Mouse (Mus musculus) embryo, embryonic 11 days (tissue): ENCODE measurements around the gene Itga6.

ENCODE experiments used
- DNase-seq: peaks from one replicate; pipeline ENCODE4 v3.0.0-alpha.2; 2015

Itga6 gene

GRCm38 (mm10) chr2:71805611-71806567 lies 60.5 kb downstream of the Itga6 start:
- DNase-seq = no peak

- DNase-seq = no peak
Measured at GRCm38 (mm10) chr2:71809289-71809860, 64.0 kb downstream of the Itga6 start.

GRCm38 (mm10) chr2:71810010-71810409 lies 64.6 kb downstream of the Itga6 start:
- no peak for DNase-seq

GRCm38 (mm10) chr2:71810906-71811305 lies 65.5 kb downstream of the Itga6 start:
- DNase-seq = no peak

- DNase-seq = peak; percentile 82
Measured at GRCm38 (mm10) chr2:71812221-71813021, 67.0 kb downstream of the Itga6 start.

- DNase-seq = no peak
Measured at GRCm38 (mm10) chr2:71813022-71813358, 67.6 kb downstream of the Itga6 start.

- DNase-seq = no peak
Measured at GRCm38 (mm10) chr2:71813371-71813770, 68.0 kb downstream of the Itga6 start.

- DNase-seq = no peak
Measured at GRCm38 (mm10) chr2:71814016-71814415, 68.6 kb downstream of the Itga6 start.

GRCm38 (mm10) chr2:71815279-71815678 lies 69.9 kb downstream of the Itga6 start:
- peak; percentile 34 for DNase-seq

GRCm38 (mm10) chr2:71816391-71817041 lies 71.1 kb downstream of the Itga6 start:
- DNase-seq = peak; percentile 76

- DNase-seq = no peak
Measured at GRCm38 (mm10) chr2:71824146-71824545, 78.7 kb downstream of the Itga6 start.

GRCm38 (mm10) chr2:71827711-71828110 lies 82.3 kb downstream of the Itga6 start:
- DNase-seq = no peak

GRCm38 (mm10) chr2:71828928-71829327 lies 83.5 kb downstream of the Itga6 start:
- no peak for DNase-seq

GRCm38 (mm10) chr2:71833626-71834025 lies 88.2 kb downstream of the Itga6 start:
- DNase-seq = no peak

- DNase-seq = no peak
Measured at GRCm38 (mm10) chr2:71834371-71834770, 89.0 kb downstream of the Itga6 start.

GRCm38 (mm10) chr2:71835556-71835955 lies 90.1 kb downstream of the Itga6 start:
- DNase-seq = no peak

GRCm38 (mm10) chr2:71836232-71836631 lies 90.8 kb downstream of the Itga6 start:
- no peak for DNase-seq

- no peak for DNase-seq
Measured at GRCm38 (mm10) chr2:71837261-71837660, 91.8 kb downstream of the Itga6 start.

GRCm38 (mm10) chr2:71837791-71838190 lies 92.4 kb downstream of the Itga6 start:
- peak; percentile 84 for DNase-seq

GRCm38 (mm10) chr2:71843316-71843715 lies 97.9 kb downstream of the Itga6 start:
- no peak for DNase-seq

- no peak for DNase-seq
Measured at GRCm38 (mm10) chr2:71844906-71845305, 99.5 kb downstream of the Itga6 start.

- peak; percentile 43 for DNase-seq
Measured at GRCm38 (mm10) chr2:71852161-71852560, 106.7 kb downstream of the Itga6 start.

- DNase-seq = no peak
Measured at GRCm38 (mm10) chr2:71855076-71855475, 109.7 kb downstream of the Itga6 start.
